Mouse (Mus musculus): ENCODE data around the gene Fam196b.

GRCm38 (mm10) chr11:34375557-34375956 lies 60.9 kb downstream of the Fam196b start:
- no peak for TF ChIP-seq POLR2A (IDR thresholded peaks at IDR 0.05; ENCODE audit: insufficient read depth, low read depth, low read length)
- no peak for TF ChIP-seq CTCF (IDR thresholded peaks at IDR 0.05)

All from heart, adult 2 months (tissue).